Mouse (Mus musculus) cerebellum, adult 2 months (tissue): ENCODE measurements around the gene Hnf1a.

Experiments used
- CTCF ChIP-seq: fragments of 200-500 bp; IDR thresholded peaks from 2 replicates; pipeline ENCODE4 v1.5.1; 2011; ENCODE audit warnings: low read depth, mild to moderate bottlenecking, control low read depth, low read length, moderate library complexity, borderline replicate concordance; ENCODE audit not compliant: insufficient read depth
- POLR2A ChIP-seq: fragments of 200-500 bp; IDR thresholded peaks from 2 replicates; pipeline ENCODE4 v1.6.1; 2011; ENCODE audit warnings: low read length, control low read depth, borderline replicate concordance; ENCODE audit not compliant: insufficient read depth

DNA sequence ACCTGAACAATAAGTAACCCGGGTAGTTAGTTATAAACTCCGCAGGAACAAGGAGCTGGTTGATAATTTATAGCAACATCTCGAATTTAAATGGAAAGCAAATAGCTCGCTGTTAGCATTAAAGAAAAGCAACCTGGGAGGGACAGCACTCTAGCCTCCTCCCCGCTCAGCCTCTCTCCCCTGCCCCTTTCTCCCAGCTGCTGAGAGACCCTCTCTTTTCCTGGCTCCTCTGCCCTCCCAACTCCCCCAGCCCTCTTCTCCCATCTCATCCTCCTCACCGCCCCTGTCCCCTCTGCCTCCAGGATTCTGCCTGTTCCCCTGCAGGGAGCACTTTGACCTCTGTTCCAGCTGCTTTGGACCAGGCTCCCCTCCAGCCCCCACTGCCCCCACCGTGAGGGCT, 2.2 kb downstream of the Hnf1a start:
- no peak for TF ChIP-seq POLR2A
- no peak for TF ChIP-seq CTCF
